Mouse (Mus musculus): Measurements from ENCODE around the gene Ccdc137.
"Not testable (repeated sequence)": the region's sequence is repeated elsewhere in the genome, so short reads cannot be mapped to it uniquely, and the experiment has no call there.

Gene Ccdc137

GRCm38 (mm10) chr11:120457772-120458751 lies at the start of gene Ccdc137, which contains the start of gene Oxld1:
Ccdc137 (plus strand) TSS chr11:120458115.
Oxld1 (minus strand) TSS chr11:120458068.
- in situ Hi-C loops (cut with MboI), result no loop called here

GRCm38 (mm10) chr11:120413621-120414020 lies 44.3 kb upstream of the Ccdc137 start:
- in situ Hi-C loops (cut with MboI), result not testable (repeated sequence)

- in situ Hi-C loops (cut with MboI), result no loop called here
Observed at GRCm38 (mm10) chr11:120417852-120418251, 40.1 kb upstream of the Ccdc137 start.

GRCm38 (mm10) chr11:120418592-120418991 lies 39.3 kb upstream of the Ccdc137 start:
- in situ Hi-C loops (cut with MboI), result no loop called here

- in situ Hi-C loops (cut with MboI), result no loop called here
Observed at GRCm38 (mm10) chr11:120422651-120423568, 35.0 kb upstream of the Ccdc137 start.

- in situ Hi-C loops (cut with MboI), result no loop called here
Observed at GRCm38 (mm10) chr11:120423569-120424295, 34.2 kb upstream of the Ccdc137 start.

GRCm38 (mm10) chr11:120426727-120427126 lies 31.2 kb upstream of the Ccdc137 start:
- in situ Hi-C loops (cut with MboI), result no loop called here

GRCm38 (mm10) chr11:120437152-120437856 lies 20.6 kb upstream of the Ccdc137 start, which contains the start of gene Nploc4:
Nploc4 (minus strand) TSS chr11:120437708.
- in situ Hi-C loops (cut with MboI), result no loop called here

- in situ Hi-C loops (cut with MboI), result no loop called here
Observed at GRCm38 (mm10) chr11:120437857-120438385, 20.0 kb upstream of the Ccdc137 start.

GRCm38 (mm10) chr11:120442344-120442743 lies 15.6 kb upstream of the Ccdc137 start, which contains the start of gene Tspan10:
Tspan10 (plus strand) TSS chr11:120442644.
- in situ Hi-C loops (cut with MboI), result no loop called here

GRCm38 (mm10) chr11:120442765-120443280 lies 15.1 kb upstream of the Ccdc137 start:
- in situ Hi-C loops (cut with MboI), result no loop called here

- in situ Hi-C loops (cut with MboI), result no loop called here
Observed at GRCm38 (mm10) chr11:120444106-120444505, 13.8 kb upstream of the Ccdc137 start.

GRCm38 (mm10) chr11:120445475-120445874 lies 12.4 kb upstream of the Ccdc137 start:
- in situ Hi-C loops (cut with MboI), result no loop called here

GRCm38 (mm10) chr11:120447179-120447578 lies 10.7 kb upstream of the Ccdc137 start:
- in situ Hi-C loops (cut with MboI), result no loop called here

GRCm38 (mm10) chr11:120452246-120452645 lies 5.7 kb upstream of the Ccdc137 start:
- in situ Hi-C loops (cut with MboI), result no loop called here

GRCm38 (mm10) chr11:120453306-120453705 lies 4.6 kb upstream of the Ccdc137 start, which contains the start of gene Pde6g:
Pde6g (minus strand) TSS chr11:120453500.
- in situ Hi-C loops (cut with MboI), result no loop called here

- in situ Hi-C loops (cut with MboI), result no loop called here
Observed at GRCm38 (mm10) chr11:120454965-120455364, 3.0 kb upstream of the Ccdc137 start.

GRCm38 (mm10) chr11:120455413-120455812 lies 2.5 kb upstream of the Ccdc137 start:
- in situ Hi-C loops (cut with MboI), result no loop called here

- in situ Hi-C loops (cut with MboI), result no loop called here
Observed at GRCm38 (mm10) chr11:120457370-120457769, 545 bp upstream of the Ccdc137 start.

Measured in mature B cell (primary cell).